Mouse (Mus musculus) liver, postnatal 0 days (tissue): Measurements from ENCODE around the gene Psma1. TPM values are rescaled to one million over a fixed set of nuclear protein-coding genes. Genes with fewer than 3 reads are reported as not detected.

ENCODE experiments used
- ATAC-seq: fragments of 200-750 bp; cut with Nextera tagmentation; 2 replicates; pipeline ENCODE4 v1.8.0; 2017; ENCODE audit warnings: mild to moderate bottlenecking, moderate library complexity
- DNase-seq: peaks from one replicate; pipeline ENCODE4 v3.0.0-alpha.2; 2016
- H3K27ac ChIP-seq: fragments of 300-500 bp; sonication (generic); 2 replicates; pipeline ENCODE4 v1.5.1; 2014; ENCODE audit warnings: antibody characterized with exemption, moderate library complexity, mild to moderate bottlenecking, low read depth
- H3K27me3 ChIP-seq: fragments of 300-500 bp; sonication (generic); 2 replicates; pipeline ENCODE4 v1.6.1; 2014; ENCODE audit warnings: low read length, control low read depth, mixed read lengths; ENCODE audit not compliant: insufficient read depth
- H3K36me3 ChIP-seq: fragments of 300-500 bp; sonication (generic); replicated peaks from 2 replicates; pipeline ENCODE4 v1.6.1; 2014; ENCODE audit warnings: mild to moderate bottlenecking, control low read depth, low read length, moderate library complexity, mixed read lengths; ENCODE audit not compliant: insufficient read depth
- H3K4me1 ChIP-seq: fragments of 300-500 bp; sonication (generic); 2 replicates; pipeline ENCODE4 v1.6.1; 2014; ENCODE audit warnings: antibody characterized with exemption, mild to moderate bottlenecking, control low read depth; ENCODE audit not compliant: insufficient read depth
- H3K4me2 ChIP-seq: fragments of 300-500 bp; sonication (generic); 2 replicates; pipeline ENCODE4 v1.6.1; 2014; ENCODE audit warnings: low read depth, mild to moderate bottlenecking, low read length, moderate library complexity, mixed read lengths
- H3K4me3 ChIP-seq: fragments of 300-500 bp; sonication (generic); 2 replicates; pipeline ENCODE4 v1.5.1; 2014; ENCODE audit warnings: low read depth, low read length
- H3K9ac ChIP-seq: fragments of 300-500 bp; sonication (generic); replicated peaks from 2 replicates; pipeline ENCODE4 v1.6.1; 2014; ENCODE audit warnings: mild to moderate bottlenecking, moderate library complexity
- H3K9me3 ChIP-seq: fragments of 300-500 bp; sonication (generic); 2 replicates; pipeline ENCODE4 v1.6.1; 2016; ENCODE audit warnings: mild to moderate bottlenecking, control low read depth, low read length, mixed read lengths
- CTCF ChIP-seq: sonication (generic); IDR thresholded peaks from 2 replicates; pipeline ENCODE4 v1.5.1; 2016; ENCODE audit warnings: antibody characterized with exemption, low read depth
- EP300 ChIP-seq: IDR thresholded peaks from 2 replicates; pipeline ENCODE4 v1.6.1; 2016; ENCODE audit warnings: antibody characterized with exemption, low read depth, mild to moderate bottlenecking
- WGBS: fragments of 180-500 bp; shearing (Covaris S2); extraction: QIAGEN DNeasy Blood & Tissue Kit; methylation state at CpG from one replicate; pipeline ENCODE4 v1.1.7; 2014; ENCODE audit not compliant: insufficient replicate concordance; 5-methylcytosine and 5-hydroxymethylcytosine counted together
- polyA plus RNA-seq: library from polyadenylated mRNA; unstranded; fragments of >200 nt; fragmentation: Nextera tagmentation; extraction: Ambion mirVana; gene quantifications from 2 replicates; pipeline ENCODE4 v1.2.1, GENCODE M21; 2015

Psma1 gene
- polyA plus RNA-seq, 1 experiment from 2014 or later: 170 TPM

DNA sequence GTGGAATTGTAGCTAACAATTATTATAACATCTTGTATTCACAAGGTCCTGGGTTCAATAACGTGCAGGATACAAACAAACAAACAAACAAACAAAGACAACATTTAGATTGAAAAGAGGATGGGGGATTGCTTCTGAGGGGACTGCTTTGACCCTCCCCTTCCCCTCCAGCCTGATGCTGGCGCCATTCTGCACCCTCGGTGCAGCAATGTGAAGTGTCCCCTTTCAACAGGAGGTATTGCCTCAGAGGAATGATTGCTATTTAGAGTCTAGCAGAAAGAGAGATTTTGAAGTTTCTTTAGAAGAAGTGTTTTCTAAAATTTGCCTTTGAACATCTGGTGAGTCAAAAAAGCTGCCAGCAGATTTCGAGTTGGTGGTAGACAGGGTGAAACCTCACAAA lies 23.3 kb upstream of the Psma1 start:
- TF ChIP-seq EP300 (no peak), CTCF (no peak)
- Histone ChIP-seq H3K4me1 (peaks cover 3% of the 10 kb centered on the region; the same call in 1 of the 2 replicates), H3K9ac (no peak overlapping the region), H3K27ac (no peak overlapping the region), H3K4me2 (no peak overlapping the region), H3K9me3 (no peaks in the 10 kb centered on the region), H3K27me3 (no peaks in the 10 kb centered on the region), H3K4me3 (no peak overlapping the region), H3K36me3 (no peaks in the 10 kb centered on the region)
- WGBS: 53% methylated on average over 4 of the region's 4 CpGs
- no peak for DNase-seq
- ATAC-seq: no peak

DNA sequence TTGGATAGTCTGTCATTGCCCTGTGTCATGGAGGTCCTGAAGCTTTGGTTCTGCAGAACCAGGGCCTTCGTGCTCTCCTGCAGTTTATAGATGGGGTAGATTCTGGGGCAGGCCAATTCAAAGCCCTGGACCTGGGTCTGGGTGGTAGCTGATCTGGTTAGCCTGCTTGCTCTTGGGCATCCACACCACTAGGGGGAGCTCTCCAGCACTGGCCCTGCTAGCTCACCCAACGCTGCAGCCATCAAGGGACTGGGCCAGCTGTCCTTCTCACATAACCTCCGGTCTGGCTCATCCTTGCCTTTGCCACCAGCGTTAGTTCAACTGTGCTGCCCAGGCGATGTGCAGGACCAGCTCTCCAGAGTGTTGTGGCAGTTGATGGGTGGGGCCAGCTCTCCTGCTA lies 18.8 kb upstream of the Psma1 start:
- Histone ChIP-seq H3K9ac (no peak overlapping the region), H3K4me3 (no peak overlapping the region), H3K27ac (no peak overlapping the region), H3K4me2 (no peak overlapping the region), H3K9me3 (no peaks in the 10 kb centered on the region), H3K27me3 (no peaks in the 10 kb centered on the region), H3K4me1 (peaks cover 35% of the 10 kb centered on the region), H3K36me3 (no peaks in the 10 kb centered on the region)
- peak; percentile 59 for TF ChIP-seq CTCF
- TF ChIP-seq EP300: no peak
- DNase-seq (peak; percentile 36), ATAC-seq (no peak)
- 75% methylated on average over 5 of the region's 5 CpGs for WGBS

DNA sequence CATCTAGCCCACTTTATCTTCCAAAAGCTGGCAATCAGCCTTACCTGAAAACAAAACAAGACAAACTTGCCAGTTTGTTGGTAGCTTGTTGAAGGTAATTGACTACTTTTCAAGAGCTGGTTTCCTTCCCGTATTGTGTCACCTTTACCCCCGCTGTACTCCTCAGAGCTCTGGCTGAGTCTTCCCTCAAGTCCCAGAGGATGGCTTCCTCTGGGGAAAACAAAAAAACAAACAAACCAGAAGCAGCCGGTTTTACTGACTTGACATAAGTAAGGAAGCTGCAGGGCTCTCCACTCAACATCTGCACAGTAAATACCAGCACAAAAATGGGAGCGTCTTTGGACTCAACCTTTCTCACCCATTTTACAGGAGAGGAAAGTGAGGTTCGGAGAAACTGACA lies 18.0 kb upstream of the Psma1 start:
- ATAC-seq (no peak), DNase-seq (no peak)
- Histone ChIP-seq H3K4me2 (no peak overlapping the region), H3K4me1 (peaks cover 35% of the 10 kb centered on the region), H3K27ac (peak overlapping the region; percentile 68), H3K36me3 (no peaks in the 10 kb centered on the region), H3K9ac (no peak overlapping the region), H3K4me3 (no peak overlapping the region), H3K27me3 (no peaks in the 10 kb centered on the region), H3K9me3 (no peaks in the 10 kb centered on the region)
- no peak for TF ChIP-seq EP300
- TF ChIP-seq CTCF: no peak
- WGBS: 66% methylated on average over 5 of the region's 5 CpGs

DNA sequence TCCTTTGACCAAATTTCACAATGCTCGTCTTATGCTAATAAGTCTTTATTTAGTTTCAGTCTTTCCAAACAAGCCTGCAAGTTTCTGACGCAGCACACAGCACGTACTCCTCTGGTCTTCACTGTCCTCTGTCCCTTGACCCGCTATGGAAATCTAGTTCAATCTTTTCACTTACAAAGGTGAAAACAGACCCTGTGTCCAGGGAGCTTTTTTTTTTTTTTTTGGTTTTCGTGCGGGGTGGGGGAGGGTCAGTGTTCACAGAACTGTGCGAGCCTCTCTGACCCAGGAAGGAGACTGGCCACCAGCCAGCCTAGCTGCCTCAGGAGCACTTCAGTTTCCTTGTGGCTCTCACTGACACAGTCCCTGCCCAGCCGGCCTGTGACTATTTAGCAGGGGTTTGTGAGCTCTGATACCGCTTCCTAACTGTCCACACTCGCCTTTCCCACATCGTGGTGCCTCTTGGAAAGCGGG lies 16.6 kb upstream of the Psma1 start:
- H3K9ac ChIP-seq: peak overlapping the region; percentile 60
- no peaks in the 10 kb centered on the region for H3K27me3 ChIP-seq
- ATAC-seq: peak; percentile 87
- H3K4me3 ChIP-seq: peak overlapping the region; percentile 36
- H3K9me3 ChIP-seq: no peaks in the 10 kb centered on the region
- H3K4me1 ChIP-seq: peaks cover 35% of the 10 kb centered on the region
- peak overlapping the region; percentile 97 for H3K27ac ChIP-seq
- no peaks in the 10 kb centered on the region for H3K36me3 ChIP-seq
- peak overlapping the region; percentile 64 for H3K4me2 ChIP-seq
- 10% methylated on average over 12 of the region's 12 CpGs for WGBS
- TF ChIP-seq EP300 (peak; percentile 57; the same call in 1 of the 2 replicates), CTCF (no peak)
- peak; percentile 80 for DNase-seq

DNA sequence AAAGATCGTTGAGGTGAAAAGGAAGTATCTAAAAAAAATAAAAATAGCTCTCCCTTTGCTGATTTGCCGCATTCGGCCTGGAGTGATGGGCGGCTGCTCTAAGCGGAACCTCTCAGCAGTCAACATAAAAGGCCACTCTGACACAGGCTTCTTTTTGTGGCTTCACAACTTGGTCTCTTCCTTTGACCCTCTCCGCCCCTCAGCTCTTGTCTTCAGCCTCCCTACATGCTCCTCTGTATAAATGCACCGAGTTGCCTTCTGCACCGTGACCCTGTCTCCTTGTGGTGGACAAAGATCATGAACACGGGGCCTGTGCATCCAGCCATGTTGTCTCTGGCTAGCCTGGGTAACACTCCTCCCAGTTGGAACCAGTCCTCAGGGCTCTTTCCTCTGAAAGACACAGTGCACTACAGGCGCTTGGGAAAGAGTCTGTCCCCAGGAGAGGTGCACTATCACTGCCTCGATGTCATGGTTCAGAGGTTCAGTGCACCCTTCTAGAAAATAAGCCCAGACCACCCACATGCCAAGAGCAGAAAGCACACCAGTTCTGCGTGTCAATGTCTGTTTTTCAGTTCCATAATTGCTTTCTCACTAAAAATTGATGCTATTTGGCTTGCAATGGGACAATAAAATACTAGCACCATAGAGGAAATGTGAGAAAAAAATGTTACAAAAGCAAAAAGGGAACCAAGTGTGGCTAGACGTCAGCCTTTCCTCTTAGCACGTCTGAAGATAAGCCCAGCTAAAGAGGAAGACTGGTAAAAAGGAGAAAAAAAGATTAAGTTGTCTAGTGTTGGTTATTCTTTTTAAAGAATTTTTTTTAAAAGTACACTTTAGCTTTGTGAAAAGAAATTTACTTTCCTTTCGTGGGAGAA lies 15.8 kb upstream of the Psma1 start:
- ATAC-seq (peak; percentile 48), DNase-seq (peak; percentile 25)
- WGBS: 24% methylated on average over 15 of the region's 15 CpGs
- peak overlapping the region; percentile 97 for H3K27ac ChIP-seq
- no peaks in the 10 kb centered on the region for H3K9me3 ChIP-seq
- H3K27me3 ChIP-seq: no peaks in the 10 kb centered on the region
- H3K36me3 ChIP-seq: no peaks in the 10 kb centered on the region
- H3K4me3 ChIP-seq: peak overlapping the region; percentile 36; the same call in 1 of the 2 replicates
- peak overlapping the region; percentile 64 for H3K4me2 ChIP-seq
- H3K9ac ChIP-seq: peak overlapping the region; percentile 60; the same call in 1 of the 2 replicates
- H3K4me1 ChIP-seq: peaks cover 35% of the 10 kb centered on the region
- 0 out of 2 replicates have a peak, but pooled peaks have one; percentile 15 for TF ChIP-seq CTCF
- no peak for TF ChIP-seq EP300

DNA sequence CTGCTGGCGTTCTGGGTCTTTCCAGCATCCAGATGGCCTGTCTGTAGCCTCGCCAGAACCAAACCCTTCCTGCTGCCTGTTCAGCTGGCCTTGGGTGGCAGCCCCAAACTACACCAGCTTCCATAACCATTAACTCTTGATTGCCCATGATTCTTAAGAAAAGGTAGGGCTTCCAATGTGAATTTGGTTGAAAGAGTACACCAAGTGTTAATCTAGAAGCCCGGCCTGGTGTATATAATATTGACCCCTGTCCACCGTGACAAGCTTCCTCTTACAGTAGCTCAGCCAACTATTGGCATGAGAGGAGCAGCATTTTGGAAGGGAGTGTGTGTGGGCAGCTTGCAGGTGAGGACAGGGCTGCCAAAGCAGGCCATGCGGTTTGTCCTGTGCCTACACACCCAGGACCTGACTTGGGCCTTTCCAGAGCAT lies 14.2 kb upstream of the Psma1 start:
- Histone ChIP-seq H3K9me3 (no peaks in the 10 kb centered on the region), H3K4me1 (peaks cover 35% of the 10 kb centered on the region), H3K36me3 (no peaks in the 10 kb centered on the region), H3K9ac (no peak overlapping the region), H3K27ac (no peak overlapping the region), H3K4me2 (no peak overlapping the region), H3K4me3 (no peak overlapping the region), H3K27me3 (no peaks in the 10 kb centered on the region)
- no peak for ATAC-seq
- WGBS: 61% methylated on average over 5 of the region's 5 CpGs
- TF ChIP-seq EP300: no peak
- TF ChIP-seq CTCF: no peak
- DNase-seq: no peak
